Mouse (Mus musculus): ENCODE results near the gene Mical3. TPM values are rescaled to one million over a fixed set of nuclear protein-coding genes. Genes with fewer than 3 reads are reported as not detected.

The Mical3 gene
- polyA plus RNA-seq, 1 experiment from 2014 or later, result 13.7 TPM

- Histone ChIP-seq H3K36me3 (peaks cover 17% of the 10 kb centered on the region; the same call in 1 of the 2 replicates), H3K27ac (no peak overlapping the region), H3K9me3 (replicated peaks) (no peaks in the 10 kb centered on the region), H3K4me1 (peaks cover 87% of the 10 kb centered on the region), H3K9ac (no peak overlapping the region), H3K4me3 (no peak overlapping the region), H3K27me3 (replicated peaks) (no peaks in the 10 kb centered on the region), H3K4me2 (no peak overlapping the region)
- ATAC-seq, result no peak
- WGBS (ENCODE audit: insufficient replicate concordance), result 75% methylated on average over 7 of the region's 7 CpGs
These were observed 57.5 kb downstream of the Mical3 start for GRCm38 (mm10) chr6:121073312-121073711.

- Histone ChIP-seq H3K9ac (no peak overlapping the region), H3K27me3 (replicated peaks) (no peaks in the 10 kb centered on the region), H3K27ac (no peak overlapping the region), H3K4me3 (no peak overlapping the region), H3K4me2 (no peak overlapping the region), H3K4me1 (peaks cover 87% of the 10 kb centered on the region), H3K9me3 (replicated peaks) (no peaks in the 10 kb centered on the region), H3K36me3 (peaks cover 14% of the 10 kb centered on the region; the same call in 1 of the 2 replicates)
- 52% methylated on average over 2 of the region's 2 CpGs for WGBS (ENCODE audit: insufficient replicate concordance)
- ATAC-seq, result no peak; the same call in 1 of the 2 replicates
These were observed 58.2 kb downstream of the Mical3 start for GRCm38 (mm10) chr6:121072615-121073014.

GRCm38 (mm10) chr6:121070584-121071230, 60.1 kb downstream of the Mical3 start:
- H3K4me1 ChIP-seq, result peaks cover 88% of the 10 kb centered on the region
- ATAC-seq, result no peak
- H3K27ac ChIP-seq, result no peak overlapping the region
- H3K27me3 ChIP-seq (replicated peaks), result no peaks in the 10 kb centered on the region
- H3K4me3 ChIP-seq, result no peak overlapping the region
- H3K36me3 ChIP-seq, result 0 out of 2 replicates have a peak, but pooled peaks cover 8% of the 10 kb centered on the region
- no peak overlapping the region for H3K4me2 ChIP-seq
- H3K9ac ChIP-seq, result no peak overlapping the region
- 59% methylated on average over 9 of the region's 9 CpGs for WGBS (ENCODE audit: insufficient replicate concordance)
- H3K9me3 ChIP-seq (replicated peaks), result no peaks in the 10 kb centered on the region

- Histone ChIP-seq H3K4me1 (peaks cover 91% of the 10 kb centered on the region), H3K4me3 (no peak overlapping the region), H3K27me3 (replicated peaks) (no peaks in the 10 kb centered on the region), H3K9ac (no peak overlapping the region), H3K36me3 (peaks cover 14% of the 10 kb centered on the region; the same call in 1 of the 2 replicates), H3K27ac (peak overlapping the region; percentile 4; the same call in 1 of the 2 replicates), H3K9me3 (replicated peaks) (no peaks in the 10 kb centered on the region), H3K4me2 (no peak overlapping the region)
- peak; percentile 58; the same call in 1 of the 2 replicates for ATAC-seq
- 48% methylated on average over 8 of the region's 8 CpGs for WGBS (ENCODE audit: insufficient replicate concordance)
These were observed 61.6 kb downstream of the Mical3 start for GRCm38 (mm10) chr6:121069156-121069555.

- no peak overlapping the region for H3K9ac ChIP-seq
- 79% methylated on average over 7 of the region's 7 CpGs for WGBS (ENCODE audit: insufficient replicate concordance)
- no peak overlapping the region for H3K27ac ChIP-seq
- no peaks in the 10 kb centered on the region for H3K27me3 ChIP-seq (replicated peaks)
- peaks cover 14% of the 10 kb centered on the region; the same call in 1 of the 2 replicates for H3K36me3 ChIP-seq
- peaks cover 96% of the 10 kb centered on the region for H3K4me1 ChIP-seq
- ATAC-seq, result no peak
- H3K4me3 ChIP-seq, result no peak overlapping the region
- no peaks in the 10 kb centered on the region for H3K9me3 ChIP-seq (replicated peaks)
- H3K4me2 ChIP-seq, result no peak overlapping the region
These were observed 62.7 kb downstream of the Mical3 start for GRCm38 (mm10) chr6:121068087-121068464.

GRCm38 (mm10) chr6:121067426-121068086, 63.2 kb downstream of the Mical3 start:
- Histone ChIP-seq H3K36me3 (peaks cover 17% of the 10 kb centered on the region; the same call in 1 of the 2 replicates), H3K4me2 (no peak overlapping the region), H3K4me3 (no peak overlapping the region), H3K4me1 (peaks cover 96% of the 10 kb centered on the region), H3K9ac (no peak overlapping the region), H3K27ac (no peak overlapping the region), H3K27me3 (replicated peaks) (no peaks in the 10 kb centered on the region), H3K9me3 (replicated peaks) (no peaks in the 10 kb centered on the region)
- no peak for ATAC-seq
- WGBS (ENCODE audit: insufficient replicate concordance), result 70% methylated on average over 11 of the region's 11 CpGs

- no peak overlapping the region for H3K4me2 ChIP-seq
- H3K36me3 ChIP-seq, result peaks cover 25% of the 10 kb centered on the region
- no peak overlapping the region for H3K4me3 ChIP-seq
- no peak overlapping the region for H3K27ac ChIP-seq
- no peaks in the 10 kb centered on the region for H3K27me3 ChIP-seq (replicated peaks)
- H3K9me3 ChIP-seq (replicated peaks), result no peaks in the 10 kb centered on the region
- H3K4me1 ChIP-seq, result peaks cover 100% of the 10 kb centered on the region
- no peak for ATAC-seq
- no peak overlapping the region for H3K9ac ChIP-seq
- WGBS (ENCODE audit: insufficient replicate concordance), result 52% methylated on average over 6 of the region's 6 CpGs
These were observed 64.0 kb downstream of the Mical3 start for GRCm38 (mm10) chr6:121066761-121067160.

- no peak for ATAC-seq
- peaks cover 83% of the 10 kb centered on the region for H3K4me1 ChIP-seq
- peaks cover 26% of the 10 kb centered on the region for H3K36me3 ChIP-seq
- 0 out of 2 replicates have a peak overlapping the region, but pooled peaks have one; percentile 7 for H3K27ac ChIP-seq
- 80% methylated on average over 17 of the region's 17 CpGs for WGBS (ENCODE audit: insufficient replicate concordance)
- no peak overlapping the region for H3K9ac ChIP-seq
- H3K9me3 ChIP-seq (replicated peaks), result no peaks in the 10 kb centered on the region
- no peak overlapping the region for H3K4me3 ChIP-seq
- no peaks in the 10 kb centered on the region for H3K27me3 ChIP-seq (replicated peaks)
- no peak overlapping the region for H3K4me2 ChIP-seq
These were observed 66.3 kb downstream of the Mical3 start for GRCm38 (mm10) chr6:121064356-121065015.

- ATAC-seq, result no peak
- no peak overlapping the region for H3K4me3 ChIP-seq
- H3K9me3 ChIP-seq (replicated peaks), result no peaks in the 10 kb centered on the region
- H3K27ac ChIP-seq, result peak overlapping the region; percentile 34; the same call in 1 of the 2 replicates
- H3K9ac ChIP-seq, result no peak overlapping the region
- H3K4me1 ChIP-seq, result peaks cover 80% of the 10 kb centered on the region
- WGBS (ENCODE audit: insufficient replicate concordance), result 76% methylated on average over 8 of the region's 8 CpGs
- H3K27me3 ChIP-seq (replicated peaks), result no peaks in the 10 kb centered on the region
- H3K4me2 ChIP-seq, result no peak overlapping the region
- H3K36me3 ChIP-seq, result peaks cover 26% of the 10 kb centered on the region
These were observed 67.0 kb downstream of the Mical3 start for GRCm38 (mm10) chr6:121063771-121064170.

- Histone ChIP-seq H3K4me2 (no peak overlapping the region), H3K27me3 (replicated peaks) (no peaks in the 10 kb centered on the region), H3K4me3 (no peak overlapping the region), H3K4me1 (peaks cover 80% of the 10 kb centered on the region), H3K36me3 (peaks cover 26% of the 10 kb centered on the region), H3K9ac (no peak overlapping the region), H3K27ac (no peak overlapping the region), H3K9me3 (replicated peaks) (no peaks in the 10 kb centered on the region)
- no peak for ATAC-seq
- WGBS (ENCODE audit: insufficient replicate concordance), result 81% methylated on average over 17 of the region's 17 CpGs
These were observed 67.8 kb downstream of the Mical3 start for GRCm38 (mm10) chr6:121062891-121063408.

- H3K9me3 ChIP-seq (replicated peaks), result no peaks in the 10 kb centered on the region
- no peaks in the 10 kb centered on the region for H3K27me3 ChIP-seq (replicated peaks)
- H3K4me2 ChIP-seq, result no peak overlapping the region
- no peak overlapping the region for H3K9ac ChIP-seq
- H3K4me1 ChIP-seq, result peaks cover 78% of the 10 kb centered on the region
- WGBS (ENCODE audit: insufficient replicate concordance), result 78% methylated on average over 2 of the region's 2 CpGs
- H3K36me3 ChIP-seq, result peaks cover 24% of the 10 kb centered on the region
- H3K27ac ChIP-seq, result no peak overlapping the region
- no peak overlapping the region for H3K4me3 ChIP-seq
- no peak for ATAC-seq
These were observed 72.8 kb downstream of the Mical3 start for GRCm38 (mm10) chr6:121058039-121058438.

All from liver, embryonic 12.5 days (tissue).